Mouse (Mus musculus) CH12.LX (cell line): ENCODE measurements around the gene Lhx4. TPM values are rescaled to one million over a fixed set of nuclear protein-coding genes. Genes with fewer than 3 reads are reported as not detected.

Experiments
- DNase-seq: peaks from one replicate; pipeline ENCODE4 v3.0.0-alpha.2; 2013; ENCODE audit errors: extremely low read depth
- H3K27ac ChIP-seq: 2 replicates; pipeline ENCODE4 v1.5.1; 2012; ENCODE audit warnings: low read depth, mild to moderate bottlenecking, control low read depth, moderate library complexity; ENCODE audit not compliant: insufficient read depth
- H3K27me3 ChIP-seq: replicated peaks from 2 replicates; pipeline ENCODE3; 2012; ENCODE audit warnings: inconsistent platforms
- H3K36me3 ChIP-seq, 2 experiments: replicated peaks in 1 of 2; 2 replicates each; pipeline versions ENCODE3 to v1.6.1; 2012; ENCODE audit warnings: inconsistent platforms in 1 of 2, low read length in 1 of 2, mild to moderate bottlenecking in 1 of 2, mixed read lengths in 1 of 2, moderate library complexity in 1 of 2; ENCODE audit not compliant: control insufficient read depth in 1 of 2, insufficient read depth in 1 of 2
- H3K4me1 ChIP-seq, 2 experiments: 2 replicates each; pipeline ENCODE4 v1.6.1; 2012; ENCODE audit warnings: inconsistent platforms in 1 of 2, moderate library complexity in 1 of 2; ENCODE audit not compliant: insufficient read depth in 2 of 2, control insufficient read depth in 1 of 2
- H3K4me2 ChIP-seq: 2 replicates; pipeline ENCODE4 v1.6.1; 2012; ENCODE audit warnings: low read depth, mild to moderate bottlenecking, control low read depth; ENCODE audit not compliant: poor library complexity, insufficient read depth, severe bottlenecking
- H3K4me3 ChIP-seq, 3 experiments: fragments of 150-350 bp in 1 of 3; sonication (generic) in 1 of 3; replicated peaks in 1 of 3; 2 replicates each; pipeline versions ENCODE3 to v1.5.1; 2011 to 2012; ENCODE audit warnings: low read depth in 2 of 3, low read length in 2 of 3, mild to moderate bottlenecking in 2 of 3, moderate library complexity in 2 of 3, control low read depth in 1 of 3, improper control_type of control experiment in 1 of 3, inconsistent platforms in 1 of 3, mixed read lengths in 1 of 3; ENCODE audit not compliant: poor library complexity in 1 of 3
- H3K79me2 ChIP-seq: replicated peaks from 2 replicates; pipeline ENCODE4 v1.6.1; 2012; ENCODE audit warnings: mild to moderate bottlenecking, moderate library complexity; ENCODE audit not compliant: control insufficient read depth, poor library complexity, insufficient read depth, severe bottlenecking; ENCODE audit errors: extremely low read depth
- H3K9ac ChIP-seq: 2 replicates; pipeline ENCODE4 v1.6.1; 2012; ENCODE audit warnings: low read depth, mild to moderate bottlenecking, control low read depth, moderate library complexity; ENCODE audit not compliant: insufficient read depth
- H3K9me3 ChIP-seq: replicated peaks from 2 replicates; pipeline ENCODE3; 2012; ENCODE audit warnings: low read length, inconsistent platforms, mixed read lengths
- BHLHE40 ChIP-seq: IDR thresholded peaks from 2 replicates; pipeline ENCODE4 v1.6.1; 2011; ENCODE audit warnings: mild to moderate bottlenecking, low read depth, low read length, improper control_type of control experiment
- ELF1 ChIP-seq: IDR thresholded peaks from 2 replicates; pipeline ENCODE4 v1.6.1; 2014; ENCODE audit warnings: low read depth, mild to moderate bottlenecking, inconsistent platforms, low read length, improper control_type of control experiment
- EP300 ChIP-seq: IDR thresholded peaks from 2 replicates; pipeline ENCODE4 v1.6.1; 2011; ENCODE audit warnings: low read length, improper control_type of control experiment
- ETS1 ChIP-seq: conservative IDR thresholded peaks from 2 replicates; pipeline ENCODE4 v1.6.1; 2012; ENCODE audit warnings: low read depth, mild to moderate bottlenecking, inconsistent platforms, low read length, improper control_type of control experiment, moderate library complexity
- GABPA ChIP-seq: IDR thresholded peaks from 2 replicates; pipeline ENCODE4 v1.6.1; 2012; ENCODE audit warnings: low read depth, low read length, improper control_type of control experiment, inconsistent platforms; ENCODE audit not compliant: insufficient replicate concordance
- KAT2A ChIP-seq: IDR thresholded peaks from 2 replicates; pipeline ENCODE4 v1.6.1; 2012; ENCODE audit warnings: low read length, improper control_type of control experiment, inconsistent platforms; ENCODE audit not compliant: insufficient replicate concordance
- MAX ChIP-seq: IDR thresholded peaks from 2 replicates; pipeline ENCODE4 v1.6.1; 2011; ENCODE audit warnings: low read length, improper control_type of control experiment
- MEF2A ChIP-seq: IDR thresholded peaks from 2 replicates; pipeline ENCODE4 v1.6.1; 2014; ENCODE audit warnings: low read depth, mild to moderate bottlenecking, inconsistent platforms, low read length, improper control_type of control experiment, borderline replicate concordance
- POLR2A ChIP-seq: IDR thresholded peaks from 2 replicates; pipeline ENCODE4 v1.6.1; 2011; ENCODE audit warnings: low read depth, mild to moderate bottlenecking, improper control_type of control experiment, low read length
- SMC3 ChIP-seq: IDR thresholded peaks from 2 replicates; pipeline ENCODE4 v1.6.1; 2011; ENCODE audit warnings: low read depth, low read length, improper control_type of control experiment
- ZC3H11A ChIP-seq: IDR thresholded peaks from 2 replicates; pipeline ENCODE4 v1.6.1; 2012; ENCODE audit warnings: low read depth, mild to moderate bottlenecking, inconsistent platforms, low read length, improper control_type of control experiment
- ZKSCAN1 ChIP-seq: IDR thresholded peaks from 2 replicates; pipeline ENCODE4 v1.6.1; 2012; ENCODE audit warnings: low read depth, inconsistent platforms, low read length, improper control_type of control experiment, borderline replicate concordance
- ZMIZ1 ChIP-seq: IDR thresholded peaks from 2 replicates; pipeline ENCODE4 v1.6.1; 2012; ENCODE audit warnings: low read depth, mild to moderate bottlenecking, inconsistent platforms, low read length, improper control_type of control experiment
- dilution Hi-C: fragments of 300-500 bp; cut with MboI; formaldehyde crosslinking; loops from 2 replicates; pipeline ENCODE4 v1.14.3; 2020; ENCODE audit warnings: low sequenced_read_pairs; ENCODE audit not compliant: extremely low pct_unique_long_range_greater_than_20kb, extremely low pct_ligation_motif_present
- in situ Hi-C: fragments of 300-500 bp; cut with MboI; formaldehyde crosslinking; loops from 3 replicates; pipeline ENCODE4 v1.14.3; 2019; ENCODE audit warnings: low sequenced_read_pairs, low pct_ligation_motif_present, low pct_unique_long_range_greater_than_20kb, mixed read lengths
- polyA plus RNA-seq: library from polyadenylated mRNA; unstranded; fragments of >175 nt; gene quantifications from 2 replicates; pipeline ENCODE4 v1.2.1, GENCODE M21; 2012; ENCODE audit warnings: low read depth; ENCODE audit not compliant: insufficient read length
- total RNA-seq, 2 experiments: library from RNA; depleted of rRNA; stranded (reverse); fragments of 300-350 nt in 1 of 2; fragments of >200 nt in 1 of 2; gene quantifications; 2 replicates each; pipeline ENCODE4 v1.2.3; 2012 to 2014

The Lhx4 gene
- total and polyA plus RNA-seq, 3 experiments, result not detected

- Histone ChIP-seq H3K4me1 (no peaks in the 10 kb centered on the region), H3K4me3 (no peak overlapping the region), H3K27ac (no peak overlapping the region), H3K4me2 (no peak overlapping the region), H3K79me2 (no peaks in the 10 kb centered on the region; the same call in 1 of the 2 replicates), H3K36me3 (no peaks in the 10 kb centered on the region), H3K27me3 (peaks cover 46% of the 10 kb centered on the region), H3K9ac (no peak overlapping the region), H3K9me3 (peaks cover 24% of the 10 kb centered on the region)
- DNase-seq, result no peak
- no peak for TF ChIP-seq EP300
- TF ChIP-seq POLR2A, result no peak
- TF ChIP-seq ELF1, result no peak
- TF ChIP-seq KAT2A, result no peak
- no peak for TF ChIP-seq MEF2A
- in situ Hi-C loops, result no loop called here
- dilution Hi-C loops, result no loop called here
Measured at GRCm38 (mm10) chr1:155737017-155737808, 14.3 kb downstream of the Lhx4 start.

- Histone ChIP-seq H3K27ac (no peak overlapping the region), H3K9ac (no peak overlapping the region), H3K9me3 (peaks cover 20% of the 10 kb centered on the region), H3K4me2 (no peak overlapping the region), H3K4me3 (no peak overlapping the region), H3K4me1 (no peaks in the 10 kb centered on the region), H3K79me2 (no peaks in the 10 kb centered on the region; the same call in 1 of the 2 replicates), H3K27me3 (peaks cover 45% of the 10 kb centered on the region), H3K36me3 (no peaks in the 10 kb centered on the region)
- in situ Hi-C loops, result no loop called here
- TF ChIP-seq SMC3, result no peak
- TF ChIP-seq ZMIZ1, result no peak
- TF ChIP-seq ZC3H11A, result no peak
- no peak for TF ChIP-seq KAT2A
- TF ChIP-seq ETS1, result no peak
- TF ChIP-seq MAX, result no peak
- DNase-seq, result no peak
- dilution Hi-C loops, result no loop called here
Measured at GRCm38 (mm10) chr1:155736096-155736825, 15.2 kb downstream of the Lhx4 start.

GRCm38 (mm10) chr1:155731156-155731555, 20.3 kb downstream of the Lhx4 start:
- dilution Hi-C loops, result no loop called here
- H3K27ac ChIP-seq, result no peak overlapping the region
- peaks cover 24% of the 10 kb centered on the region for H3K27me3 ChIP-seq
- no peaks in the 10 kb centered on the region for H3K4me1 ChIP-seq
- TF ChIP-seq ZKSCAN1, result no peak
- TF ChIP-seq GABPA, result no peak
- TF ChIP-seq EP300, result no peak
- no peak for TF ChIP-seq BHLHE40
- TF ChIP-seq, all 38 proteins: peak for 0
- in situ Hi-C loops, result no loop called here
- no peaks in the 10 kb centered on the region for H3K36me3 ChIP-seq
- peaks cover 4% of the 10 kb centered on the region for H3K9me3 ChIP-seq
- no peak overlapping the region for H3K4me2 ChIP-seq
- no peak overlapping the region for H3K9ac ChIP-seq
- H3K79me2 ChIP-seq, result no peaks in the 10 kb centered on the region; the same call in 1 of the 2 replicates
- no peak for DNase-seq
- H3K4me3 ChIP-seq, result no peak overlapping the region
